ENCODE assay signal across 9 mouse cellular contexts in genomic region chr13:47017259-47017658, GRCm38 (mm10). TPM values are rescaled to one million over a fixed set of nuclear protein-coding genes. Genes with fewer than 3 reads are reported as not detected.
DNase-seq lines count a peak whose midpoint lies in the region; ATAC-seq and TF ChIP-seq lines count a peak whose summit lies in the region.
"Had no signal": no experiment of that assay in that cellular context is flagged by ENCODE, and none has a peak within 500 bp of the region (broad histone marks: within the 10 kb centered on the region; RNA-seq: fewer than 3 reads in every experiment).

No protein-coding gene starts in this region.

- DNase-seq in forebrain, embryonic 11.5 days (ENCODE audit: low spot score), result peak; percentile 67
- peak; percentile 73 for DNase-seq in intestine, embryonic 14.5 days (ENCODE audit: low spot score)
- DNase-seq in left cerebral cortex, adult 8-10 months (ENCODE audit: low spot score in 2 of 2), result peak; percentile 13 to 42
- peak; percentile 88 for DNase-seq in midbrain, postnatal 0 days (ENCODE audit: low spot score)
- peak; percentile 73 for DNase-seq in testis, postnatal 10 days (ENCODE audit: low spot score)

- H3K4me3 ChIP-seq in forebrain, embryonic 11.5 days (ENCODE audit: low read depth, low read length), result no peak overlapping the region
- no peak overlapping the region for H3K4me3 ChIP-seq in forebrain, embryonic 12.5 days (replicated peaks)
- no peak overlapping the region for H3K4me3 ChIP-seq in bone marrow, adult 2 months (replicated peaks; ENCODE audit: control insufficient read depth, low read depth, low read length)
- no peak overlapping the region for H3K4me3 ChIP-seq in forebrain, embryonic 16.5 days (replicated peaks; ENCODE audit: low read length)
- H3K4me3 ChIP-seq in intestine, embryonic 14.5 days (ENCODE audit: low read depth, low read length), result no peak overlapping the region
- H3K4me3 ChIP-seq in midbrain, postnatal 0 days (ENCODE audit: low read depth, low read length), result no peak overlapping the region
- H3K4me3 ChIP-seq: limb, embryonic 15.5 days had no signal

- H3K4me1 ChIP-seq in forebrain, embryonic 11.5 days (replicated peaks; ENCODE audit: control insufficient read depth, insufficient read depth, low read length), result peaks cover 4% of the 10 kb centered on the region; the same call in 1 of the 2 replicates
- peaks cover 14% of the 10 kb centered on the region for H3K4me1 ChIP-seq in forebrain, embryonic 12.5 days
- no peaks in the 10 kb centered on the region; the same call in none of the 2 replicates for H3K4me1 ChIP-seq in bone marrow, adult 2 months (ENCODE audit: control insufficient read depth, insufficient read depth, low read length)
- peaks cover 8% of the 10 kb centered on the region; the same call in 1 of the 2 replicates for H3K4me1 ChIP-seq in forebrain, embryonic 16.5 days (replicated peaks; ENCODE audit: control insufficient read depth, insufficient read depth, low read length)
- H3K4me1 ChIP-seq in intestine, embryonic 14.5 days (replicated peaks; ENCODE audit: control insufficient read depth, insufficient read depth, low read length), result no peaks in the 10 kb centered on the region; the same call in 1 of the 2 replicates
- H3K4me1 ChIP-seq in midbrain, postnatal 0 days (ENCODE audit: insufficient read depth, low read length), result peaks cover 7% of the 10 kb centered on the region; the same call in 1 of the 2 replicates

- H3K27ac ChIP-seq in forebrain, embryonic 11.5 days (ENCODE audit: low read depth, low read length), result no peak overlapping the region
- no peak overlapping the region for H3K27ac ChIP-seq in forebrain, embryonic 12.5 days
- no peak overlapping the region for H3K27ac ChIP-seq in bone marrow, adult 2 months (ENCODE audit: control insufficient read depth, insufficient read depth, low read depth, low read length, poor library complexity)
- H3K27ac ChIP-seq in forebrain, embryonic 16.5 days (ENCODE audit: low read length), result no peak overlapping the region
- no peak overlapping the region for H3K27ac ChIP-seq in intestine, embryonic 14.5 days (ENCODE audit: low read depth)
- no peak overlapping the region for H3K27ac ChIP-seq in midbrain, postnatal 0 days (ENCODE audit: low read depth, low read length)
- H3K27ac ChIP-seq: limb, embryonic 15.5 days had no signal

- H3K27me3 ChIP-seq in forebrain, embryonic 11.5 days (ENCODE audit: control insufficient read depth, insufficient read depth, low read length), result peaks cover 7% of the 10 kb centered on the region
- peaks cover 32% of the 10 kb centered on the region for H3K27me3 ChIP-seq in forebrain, embryonic 12.5 days
- H3K27me3 ChIP-seq in forebrain, embryonic 16.5 days (replicated peaks; ENCODE audit: control insufficient read depth, insufficient read depth, low read length), result 0 out of 2 replicates have a peak, but pooled peaks cover 2% of the 10 kb centered on the region
- no peaks in the 10 kb centered on the region for H3K27me3 ChIP-seq in intestine, embryonic 14.5 days (replicated peaks; ENCODE audit: control insufficient read depth, insufficient read depth, low read length)
- no peaks in the 10 kb centered on the region for H3K27me3 ChIP-seq in midbrain, postnatal 0 days (ENCODE audit: insufficient read depth, low read length)

- no peak overlapping the region for H3K4me2 ChIP-seq in forebrain, embryonic 11.5 days (ENCODE audit: low read depth, low read length, severe bottlenecking)
- no peak overlapping the region for H3K4me2 ChIP-seq in forebrain, embryonic 12.5 days
- no peak overlapping the region for H3K4me2 ChIP-seq in forebrain, embryonic 16.5 days (ENCODE audit: low read length)
- H3K4me2 ChIP-seq in intestine, embryonic 14.5 days (ENCODE audit: low read length), result no peak overlapping the region
- H3K4me2 ChIP-seq in midbrain, postnatal 0 days (ENCODE audit: low read depth, low read length, poor library complexity, severe bottlenecking), result no peak overlapping the region
- H3K4me2 ChIP-seq: limb, embryonic 15.5 days had no signal

- no peak for ATAC-seq in forebrain, embryonic 11.5 days (replicated peaks; ENCODE audit: low FRiP score)
- no peak for ATAC-seq in forebrain, embryonic 12.5 days (ENCODE audit: low FRiP score)
- ATAC-seq in forebrain, embryonic 16.5 days, result 0 out of 2 replicates have a peak, but pooled peaks have one; percentile 38
- ATAC-seq in intestine, embryonic 14.5 days (replicated peaks; ENCODE audit: low FRiP score, low TSS enrichment, low read depth), result 0 out of 2 replicates have a peak, but pooled peaks have one; percentile 13
- ATAC-seq in midbrain, postnatal 0 days (ENCODE audit: low FRiP score), result 0 out of 2 replicates have a peak, but pooled peaks have one; percentile 62

- no peak for TF ChIP-seq POLR2A in bone marrow, adult 2 months (IDR thresholded peaks at IDR 0.05; ENCODE audit: borderline replicate concordance, control insufficient read depth, low read depth, low read length)

- no peaks in the 10 kb centered on the region for H3K36me3 ChIP-seq in forebrain, embryonic 11.5 days (ENCODE audit: control insufficient read depth, insufficient read depth, low read length)
- H3K36me3 ChIP-seq in forebrain, embryonic 12.5 days (replicated peaks), result no peaks in the 10 kb centered on the region
- H3K36me3 ChIP-seq in forebrain, embryonic 16.5 days (ENCODE audit: control insufficient read depth, insufficient read depth), result no peaks in the 10 kb centered on the region
- no peaks in the 10 kb centered on the region for H3K36me3 ChIP-seq in intestine, embryonic 14.5 days (ENCODE audit: control insufficient read depth, insufficient read depth, low read length)
- H3K36me3 ChIP-seq in midbrain, postnatal 0 days (ENCODE audit: insufficient read depth, low read length), result no peaks in the 10 kb centered on the region
- H3K36me3 ChIP-seq: limb, embryonic 15.5 days had no signal

- TF ChIP-seq CTCF in bone marrow, adult 2 months (IDR thresholded peaks at IDR 0.05; ENCODE audit: control insufficient read depth, insufficient read depth, low read length), result peak; percentile 36; the same call in 1 of the 2 replicates
- TF ChIP-seq CTCF in midbrain, postnatal 0 days (IDR thresholded peaks at IDR 0.05), result peak; percentile 96

- no peaks in the 10 kb centered on the region for H3K9me3 ChIP-seq in forebrain, embryonic 11.5 days (ENCODE audit: control insufficient read depth, low read length)
- H3K9me3 ChIP-seq in forebrain, embryonic 12.5 days, result 0 out of 2 replicates have a peak, but pooled peaks cover 3% of the 10 kb centered on the region
- no peaks in the 10 kb centered on the region for H3K9me3 ChIP-seq in forebrain, embryonic 16.5 days (ENCODE audit: control insufficient read depth, low read length)
- 0 out of 2 replicates have a peak, but pooled peaks cover 8% of the 10 kb centered on the region for H3K9me3 ChIP-seq in intestine, embryonic 14.5 days (ENCODE audit: control insufficient read depth, low read length)
- H3K9me3 ChIP-seq in midbrain, postnatal 0 days (ENCODE audit: low read length), result no peaks in the 10 kb centered on the region
- H3K9me3 ChIP-seq: limb, embryonic 15.5 days had no signal

- 57% methylated on average over 5 of the region's 5 CpGs for WGBS in forebrain, embryonic 11.5 days
- 48% methylated on average over 5 of the region's 5 CpGs for WGBS in forebrain, embryonic 12.5 days
- WGBS in bone marrow, adult 2 months, result 40% methylated on average over 5 of the region's 5 CpGs
- 45% methylated on average over 5 of the region's 5 CpGs for WGBS in forebrain, embryonic 16.5 days
- 43% methylated on average over 5 of the region's 5 CpGs for WGBS in intestine, embryonic 14.5 days
- WGBS in midbrain, postnatal 0 days, result 39% methylated on average over 5 of the region's 5 CpGs

- no peak overlapping the region for H3K9ac ChIP-seq in forebrain, embryonic 11.5 days (ENCODE audit: low read length)
- no peak overlapping the region for H3K9ac ChIP-seq in forebrain, embryonic 12.5 days
- H3K9ac ChIP-seq in forebrain, embryonic 16.5 days (replicated peaks; ENCODE audit: low read depth, low read length), result no peak overlapping the region
- H3K9ac ChIP-seq in intestine, embryonic 14.5 days (ENCODE audit: low read length), result no peak overlapping the region
- no peak overlapping the region for H3K9ac ChIP-seq in midbrain, postnatal 0 days (replicated peaks; ENCODE audit: low read length, poor library complexity, severe bottlenecking)
- H3K9ac ChIP-seq: limb, embryonic 15.5 days had no signal

RNA-seq across cellular contexts. Expression of gene Nhlrc1, which starts 2.6 kb away (rescaled TPM):
- polyA plus RNA-seq in forebrain, embryonic 11.5 days (2014; fragmentation: Nextera tagmentation; extraction: Ambion mirVana), result 5.3 and 6.9 TPM in 2 replicates
- 7.1 and 7.2 TPM in 2 replicates for polyA plus RNA-seq in forebrain, embryonic 12.5 days (2016; fragmentation: Nextera tagmentation; extraction: Ambion mirVana)
- polyA plus RNA-seq in bone marrow, adult 2 months (2011; ENCODE audit: insufficient read depth, insufficient read length, low replicate concordance, missing spikeins), result not detected in 2 replicates
- polyA plus RNA-seq in forebrain, embryonic 16.5 days (2015; fragmentation: Nextera tagmentation; extraction: Ambion mirVana), result 14.9 and 15.3 TPM in 2 replicates
- polyA plus RNA-seq in intestine, embryonic 14.5 days (2014; fragmentation: Nextera tagmentation; extraction: Ambion mirVana), result 2.8 and 3.7 TPM in 2 replicates
- 10 to 100 TPM; 15.9 to 17.9 (median 17.3) TPM for total RNA-seq in left cerebral cortex, adult 8-10 months (2022)
- total RNA-seq in midbrain, postnatal 0 days (2014; rRNA removed), result 19.7 and 19.9 TPM in 2 replicates
- 16.2 and 16.5 TPM in 2 replicates for polyA plus RNA-seq in midbrain, postnatal 0 days (2015; fragmentation: Nextera tagmentation; extraction: Ambion mirVana)

RNA-seq across cellular contexts. Expression of gene Kdm1b, which starts 26.0 kb away (rescaled TPM):
- polyA plus RNA-seq in forebrain, embryonic 11.5 days (2014; fragmentation: Nextera tagmentation; extraction: Ambion mirVana), result 20.4 and 21.1 TPM in 2 replicates
- 22.9 and 23.9 TPM in 2 replicates for polyA plus RNA-seq in forebrain, embryonic 12.5 days (2016; fragmentation: Nextera tagmentation; extraction: Ambion mirVana)
- polyA plus RNA-seq in bone marrow, adult 2 months (2011; ENCODE audit: insufficient read depth, insufficient read length, low replicate concordance, missing spikeins), result 4.9 and 8.5 TPM in 2 replicates
- polyA plus RNA-seq in forebrain, embryonic 16.5 days (2015; fragmentation: Nextera tagmentation; extraction: Ambion mirVana), result 24.7 and 28.1 TPM in 2 replicates
- 13.4 and 15.5 TPM in 2 replicates for polyA plus RNA-seq in intestine, embryonic 14.5 days (2014; fragmentation: Nextera tagmentation; extraction: Ambion mirVana)
- 10 to 100 TPM in 1 of 4 experiments, 1 to 10 TPM in 3; 7.5 to 11.3 (median 8.5) TPM for total RNA-seq in left cerebral cortex, adult 8-10 months (2022)
- total RNA-seq in midbrain, postnatal 0 days (2014; rRNA removed), result 24.9 and 26.9 TPM in 2 replicates
- 14.1 and 14.4 TPM in 2 replicates for polyA plus RNA-seq in midbrain, postnatal 0 days (2015; fragmentation: Nextera tagmentation; extraction: Ambion mirVana)

RNA-seq across cellular contexts. Expression of gene Tpmt, which starts 27.3 kb away (rescaled TPM):
- polyA plus RNA-seq in forebrain, embryonic 11.5 days (2014; fragmentation: Nextera tagmentation; extraction: Ambion mirVana), result 31.7 and 34.2 TPM in 2 replicates
- 32.4 and 32.9 TPM in 2 replicates for polyA plus RNA-seq in forebrain, embryonic 12.5 days (2016; fragmentation: Nextera tagmentation; extraction: Ambion mirVana)
- polyA plus RNA-seq in bone marrow, adult 2 months (2011; ENCODE audit: insufficient read depth, insufficient read length, low replicate concordance, missing spikeins), result 4.4 TPM in 1 of 2 replicates, not detected in the other
- 18.9 and 24.2 TPM in 2 replicates for polyA plus RNA-seq in forebrain, embryonic 16.5 days (2015; fragmentation: Nextera tagmentation; extraction: Ambion mirVana)
- 25.4 and 25.7 TPM in 2 replicates for polyA plus RNA-seq in intestine, embryonic 14.5 days (2014; fragmentation: Nextera tagmentation; extraction: Ambion mirVana)
- 10 to 100 TPM; 10.3 to 12.8 (median 10.5) TPM for total RNA-seq in left cerebral cortex, adult 8-10 months (2022)
- total RNA-seq in midbrain, postnatal 0 days (2014; rRNA removed), result 11.6 and 15.9 TPM in 2 replicates
- polyA plus RNA-seq in midbrain, postnatal 0 days (2015; fragmentation: Nextera tagmentation; extraction: Ambion mirVana), result 10.8 and 12.0 TPM in 2 replicates

Comparison
In these comparisons a context has a peak if more than half of its experiments do, and no peak if none do; other contexts are left out.
1. ATAC-seq: peak in forebrain, embryonic 16.5 days (single experiment), intestine, embryonic 14.5 days (single experiment) and midbrain, postnatal 0 days (single experiment); none in forebrain, embryonic 11.5 days (single experiment) and forebrain, embryonic 12.5 days (single experiment).
2. DNase-seq: peak in every context shown above with its lines; median percentile 88 in midbrain, postnatal 0 days; 73 in intestine, embryonic 14.5 days; 73 in testis, postnatal 10 days; 67 in forebrain, embryonic 11.5 days; 28 in left cerebral cortex, adult 8-10 months.